ENCODE assay signal across 8 mouse cellular contexts in the genomic region with DNA sequence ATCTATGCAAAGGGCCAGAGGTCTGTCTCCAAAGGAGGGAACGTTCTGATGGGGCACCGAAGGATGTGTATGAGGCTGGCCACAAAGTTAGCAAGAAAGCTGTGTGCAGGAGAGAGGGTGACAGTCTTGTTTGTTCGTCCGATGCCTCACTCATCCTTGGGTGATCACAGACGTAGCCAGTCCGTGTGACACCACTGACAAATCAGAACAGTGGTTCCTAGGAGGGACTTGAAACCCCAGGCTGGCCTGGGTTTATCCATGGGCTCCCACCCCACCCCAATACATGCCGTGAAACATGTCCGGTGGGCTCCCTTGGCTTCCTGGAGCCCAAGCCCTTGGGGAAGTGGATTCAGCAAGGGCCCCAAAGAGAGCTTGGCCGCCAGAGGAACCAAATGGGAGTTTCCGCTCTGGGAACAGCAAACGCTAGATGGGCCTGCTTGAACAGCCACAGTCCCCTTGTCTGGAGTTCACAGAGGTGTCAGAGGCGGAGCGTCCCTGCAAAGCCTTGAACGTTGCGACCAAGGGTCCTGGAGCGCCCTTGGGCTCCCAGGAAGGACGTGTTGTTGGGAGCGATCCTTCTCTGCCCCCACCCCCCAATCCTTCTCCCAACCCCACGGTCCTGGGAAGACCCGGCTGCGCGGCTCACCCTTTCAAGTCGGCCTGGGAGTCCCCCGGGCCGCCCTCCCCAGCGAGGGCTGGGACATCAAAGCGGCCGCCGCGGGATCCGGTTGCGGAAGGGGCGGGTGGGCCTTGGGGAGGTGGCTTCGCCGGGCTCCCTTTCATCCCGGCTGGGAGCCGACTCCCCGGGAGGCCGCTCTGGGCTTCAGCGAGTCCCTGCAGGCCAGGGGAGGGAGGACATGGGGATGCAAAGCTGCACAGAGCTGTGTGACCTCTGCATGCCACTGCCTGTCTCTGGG. TPM values are rescaled to one million over a fixed set of nuclear protein-coding genes. Genes with fewer than 3 reads are reported as not detected.
DNase-seq lines count a peak whose midpoint lies in the region; ATAC-seq and TF ChIP-seq lines count a peak whose summit lies in the region.

No protein-coding gene starts in this region.

- no peaks in the 10 kb centered on the region for H3K9me3 ChIP-seq in forebrain, embryonic 14.5 days (replicated peaks; ENCODE audit: control insufficient read depth, low read length)
- no peaks in the 10 kb centered on the region for H3K9me3 ChIP-seq in hindbrain, embryonic 15.5 days
- H3K9me3 ChIP-seq in liver, embryonic 14.5 days (ENCODE audit: control insufficient read depth, low read length): no peaks in the 10 kb centered on the region
- no peaks in the 10 kb centered on the region for H3K9me3 ChIP-seq in neural tube, embryonic 11.5 days (ENCODE audit: control insufficient read depth, low read length)

- peak overlapping the region; percentile 12; the same call in 1 of the 2 replicates for H3K4me3 ChIP-seq in spleen, adult 2 months (ENCODE audit: extremely low read depth, insufficient read depth, insufficient read length)
- H3K4me3 ChIP-seq in forebrain, embryonic 14.5 days (ENCODE audit: low read depth, low read length): no peak overlapping the region; the same call in 1 of the 2 replicates
- H3K4me3 ChIP-seq in hindbrain, embryonic 15.5 days: no peak overlapping the region
- peak overlapping the region; percentile 33 to 42 for H3K4me3 ChIP-seq in liver, embryonic 14.5 days (ENCODE audit: insufficient read depth in 1 of 2, low read depth in 2 of 2, low read length in 2 of 2)
- peak overlapping the region; percentile 8; the same call in 1 of the 2 replicates for H3K4me3 ChIP-seq in neural tube, embryonic 11.5 days (ENCODE audit: low read depth, low read length)

- H3K9ac ChIP-seq in forebrain, embryonic 14.5 days (ENCODE audit: low read length): peak overlapping the region; percentile 59; the same call in 1 of the 2 replicates
- 0 out of 2 replicates have a peak overlapping the region, but pooled peaks have one; percentile 9 for H3K9ac ChIP-seq in hindbrain, embryonic 15.5 days
- H3K9ac ChIP-seq in liver, embryonic 14.5 days (replicated peaks): no peak overlapping the region
- H3K9ac ChIP-seq in neural tube, embryonic 11.5 days (ENCODE audit: low read length): peak overlapping the region; percentile 58

- no peak for TF ChIP-seq EP300 in liver, embryonic 14.5 days (IDR thresholded peaks at IDR 0.05; ENCODE audit: low read depth)

- peak overlapping the region; percentile 7; the same call in 1 of the 2 replicates for H3K27ac ChIP-seq in spleen, adult 2 months (ENCODE audit: insufficient read depth, low read length)
- peak overlapping the region; percentile 52; the same call in 1 of the 2 replicates for H3K27ac ChIP-seq in forebrain, embryonic 14.5 days (ENCODE audit: low read depth, low read length)
- peak overlapping the region; percentile 36; the same call in 1 of the 2 replicates for H3K27ac ChIP-seq in hindbrain, embryonic 15.5 days (replicated peaks)
- no peak overlapping the region for H3K27ac ChIP-seq in liver, embryonic 14.5 days
- peak overlapping the region; percentile 64 for H3K27ac ChIP-seq in neural tube, embryonic 11.5 days (ENCODE audit: low read depth, low read length)

- ATAC-seq in forebrain, embryonic 14.5 days: 0 out of 2 replicates have a peak, but pooled peaks have one; percentile 33
- 0 out of 2 replicates have a peak, but pooled peaks have one; percentile 20 for ATAC-seq in hindbrain, embryonic 15.5 days (ENCODE audit: low FRiP score, low read depth)
- peak; percentile 31; the same call in 1 of the 2 replicates for ATAC-seq in liver, embryonic 14.5 days (ENCODE audit: insufficient read depth)
- ATAC-seq in neural tube, embryonic 11.5 days (ENCODE audit: insufficient read depth, low FRiP score, low TSS enrichment): peak; percentile 31; the same call in 1 of the 2 replicates
- ATAC-seq in erythroid progenitor cell, adult 5-6 weeks (replicated peaks; ENCODE audit: low FRiP score, poor library complexity, severe bottlenecking): no peak

- no peak for TF ChIP-seq POLR2A in spleen, adult 2 months (IDR thresholded peaks at IDR 0.05; ENCODE audit: low read depth, low read length)

- no peak for DNase-seq in spleen, adult 2 months (ENCODE audit: low read depth in 1 of 2, low spot score in 2 of 2)
- DNase-seq in spleen, adult 12 weeks (ENCODE audit: low spot score): no peak
- DNase-seq in forebrain, embryonic 14.5 days (ENCODE audit: low spot score): no peak
- DNase-seq in liver, embryonic 14.5 days (ENCODE audit: low read depth in 3 of 3, low spot score in 3 of 3): no peak
- DNase-seq in neural tube, embryonic 11.5 days (ENCODE audit: low spot score): peak; percentile 64
- no peak for DNase-seq in frontal cortex, postnatal 10 days (ENCODE audit: low spot score in 2 of 2)

- 14% methylated on average over 39 of the region's 40 CpGs for WGBS in spleen, adult 2 months
- WGBS in forebrain, embryonic 14.5 days: 19% methylated on average over 31 of the region's 40 CpGs
- WGBS in hindbrain, embryonic 15.5 days: 12% methylated on average over 38 of the region's 40 CpGs
- 8% methylated on average over 40 of the region's 40 CpGs for WGBS in liver, embryonic 14.5 days (ENCODE audit: insufficient replicate concordance)
- 8% methylated on average over 38 of the region's 40 CpGs for WGBS in neural tube, embryonic 11.5 days

- no peak for TF ChIP-seq CTCF in spleen, adult 2 months (IDR thresholded peaks at IDR 0.05; ENCODE audit: extremely low read depth, insufficient read depth, insufficient read length, insufficient replicate concordance)
- peak; percentile 12; the same call in 1 of the 2 replicates for TF ChIP-seq CTCF in liver, embryonic 14.5 days (IDR thresholded peaks at IDR 0.05; ENCODE audit: low read depth)

- H3K4me2 ChIP-seq in forebrain, embryonic 14.5 days (ENCODE audit: low read length): peak overlapping the region; percentile 12
- peak overlapping the region; percentile 62 for H3K4me2 ChIP-seq in hindbrain, embryonic 15.5 days
- H3K4me2 ChIP-seq in liver, embryonic 14.5 days (ENCODE audit: low read depth): peak overlapping the region; percentile 51
- peak overlapping the region; percentile 41 for H3K4me2 ChIP-seq in neural tube, embryonic 11.5 days (ENCODE audit: low read depth)

- no peaks in the 10 kb centered on the region for H3K36me3 ChIP-seq in spleen, adult 2 months (ENCODE audit: control insufficient read depth, insufficient read depth, low read length)
- H3K36me3 ChIP-seq in forebrain, embryonic 14.5 days (ENCODE audit: control insufficient read depth, insufficient read depth, low read length): no peaks in the 10 kb centered on the region
- H3K36me3 ChIP-seq in hindbrain, embryonic 15.5 days: no peaks in the 10 kb centered on the region
- no peaks in the 10 kb centered on the region for H3K36me3 ChIP-seq in liver, embryonic 14.5 days (replicated peaks; ENCODE audit: control insufficient read depth, insufficient read depth, low read depth)
- H3K36me3 ChIP-seq in neural tube, embryonic 11.5 days (ENCODE audit: control insufficient read depth, insufficient read depth, low read length): no peaks in the 10 kb centered on the region

- peaks cover 3% of the 10 kb centered on the region for H3K27me3 ChIP-seq in spleen, adult 2 months (ENCODE audit: control insufficient read depth, insufficient read depth, low read length)
- H3K27me3 ChIP-seq in forebrain, embryonic 14.5 days (replicated peaks; ENCODE audit: control insufficient read depth, insufficient read depth, low read length): no peaks in the 10 kb centered on the region
- no peaks in the 10 kb centered on the region for H3K27me3 ChIP-seq in hindbrain, embryonic 15.5 days
- peaks cover 5% of the 10 kb centered on the region; the same call in 1 of the 2 replicates for H3K27me3 ChIP-seq in liver, embryonic 14.5 days (ENCODE audit: control insufficient read depth, insufficient read depth, low read length)
- no peaks in the 10 kb centered on the region for H3K27me3 ChIP-seq in neural tube, embryonic 11.5 days (ENCODE audit: control insufficient read depth, insufficient read depth, low read length)

- no peaks in the 10 kb centered on the region for H3K4me1 ChIP-seq in spleen, adult 2 months (ENCODE audit: control insufficient read depth, insufficient read depth, insufficient read length)
- peaks cover 16% of the 10 kb centered on the region for H3K4me1 ChIP-seq in forebrain, embryonic 14.5 days (ENCODE audit: control insufficient read depth, insufficient read depth, low read length)
- H3K4me1 ChIP-seq in hindbrain, embryonic 15.5 days (replicated peaks): peaks cover 25% of the 10 kb centered on the region
- peaks cover 0 to 9% of the 10 kb centered on the region in 2 experiments; a peak in 2 of 4 replicates for H3K4me1 ChIP-seq in liver, embryonic 14.5 days (replicated peaks; ENCODE audit: control insufficient read depth in 2 of 2, insufficient read depth in 2 of 2, low read length in 1 of 2)
- H3K4me1 ChIP-seq in neural tube, embryonic 11.5 days (ENCODE audit: control insufficient read depth, insufficient read depth, low read length): peaks cover 31% of the 10 kb centered on the region

RNA-seq across cellular contexts. Expression of a gene that starts 19.1 kb away (rescaled TPM):
- polyA plus RNA-seq in spleen, adult 2 months (2012; rRNA removed): 0.46 and 0.67 TPM in 2 replicates
- 2.4 and 2.7 TPM in 2 replicates for polyA plus RNA-seq in forebrain, embryonic 14.5 days (2014; fragmentation: Nextera tagmentation; extraction: Ambion mirVana)
- polyA plus RNA-seq in hindbrain, embryonic 15.5 days (2015; fragmentation: Nextera tagmentation; extraction: Ambion mirVana): 1.3 and 1.8 TPM in 2 replicates
- not detected in 2 replicates for polyA plus RNA-seq in liver, embryonic 14.5 days (2012; rRNA removed)
- not detected in 2 replicates for polyA plus RNA-seq in liver, embryonic 14.5 days (2014; fragmentation: Nextera tagmentation; extraction: Ambion mirVana)
- polyA plus RNA-seq in neural tube, embryonic 11.5 days (2014; fragmentation: Nextera tagmentation; extraction: Ambion mirVana): 1.8 and 2.5 TPM in 2 replicates
- total RNA-seq in erythroid progenitor cell, adult 5-6 weeks (2015; ENCODE audit: low replicate concordance): not detected in 2 replicates
- not detected in 2 replicates for total RNA-seq in erythroid progenitor cell, adult 5-6 weeks (2017; ENCODE audit: low replicate concordance)

RNA-seq across cellular contexts. Expression of a gene that starts 23.3 kb away (rescaled TPM):
- 16.6 and 21.7 TPM in 2 replicates for polyA plus RNA-seq in spleen, adult 2 months (2012; rRNA removed)
- polyA plus RNA-seq in forebrain, embryonic 14.5 days (2014; fragmentation: Nextera tagmentation; extraction: Ambion mirVana): 128 and 139 TPM in 2 replicates
- 99.8 and 110 TPM in 2 replicates for polyA plus RNA-seq in hindbrain, embryonic 15.5 days (2015; fragmentation: Nextera tagmentation; extraction: Ambion mirVana)
- 12.0 and 14.5 TPM in 2 replicates for polyA plus RNA-seq in liver, embryonic 14.5 days (2012; rRNA removed)
- 23.3 and 25.6 TPM in 2 replicates for polyA plus RNA-seq in liver, embryonic 14.5 days (2014; fragmentation: Nextera tagmentation; extraction: Ambion mirVana)
- 110 and 111 TPM in 2 replicates for polyA plus RNA-seq in neural tube, embryonic 11.5 days (2014; fragmentation: Nextera tagmentation; extraction: Ambion mirVana)
- 1.7 and 2.2 TPM in 2 replicates for total RNA-seq in erythroid progenitor cell, adult 5-6 weeks (2015; ENCODE audit: low replicate concordance)
- total RNA-seq in erythroid progenitor cell, adult 5-6 weeks (2017; ENCODE audit: low replicate concordance): 4.0 TPM in 1 of 2 replicates, not detected in the other

RNA-seq across cellular contexts. Expression of a gene that starts 45.8 kb away (rescaled TPM):
- polyA plus RNA-seq in spleen, adult 2 months (2012; rRNA removed): 51.5 and 61.7 TPM in 2 replicates
- polyA plus RNA-seq in forebrain, embryonic 14.5 days (2014; fragmentation: Nextera tagmentation; extraction: Ambion mirVana): 35.9 and 39.9 TPM in 2 replicates
- 43.3 and 44.5 TPM in 2 replicates for polyA plus RNA-seq in hindbrain, embryonic 15.5 days (2015; fragmentation: Nextera tagmentation; extraction: Ambion mirVana)
- polyA plus RNA-seq in liver, embryonic 14.5 days (2012; rRNA removed): 25.8 and 27.0 TPM in 2 replicates
- 25.9 and 26.2 TPM in 2 replicates for polyA plus RNA-seq in liver, embryonic 14.5 days (2014; fragmentation: Nextera tagmentation; extraction: Ambion mirVana)
- polyA plus RNA-seq in neural tube, embryonic 11.5 days (2014; fragmentation: Nextera tagmentation; extraction: Ambion mirVana): 32.3 and 36.9 TPM in 2 replicates
- total RNA-seq in erythroid progenitor cell, adult 5-6 weeks (2015; ENCODE audit: low replicate concordance): 39.8 and 43.6 TPM in 2 replicates
- 61.4 and 62.3 TPM in 2 replicates for total RNA-seq in erythroid progenitor cell, adult 5-6 weeks (2017; ENCODE audit: low replicate concordance)

RNA-seq across cellular contexts. Expression of a gene that starts 50.4 kb away (rescaled TPM):
- polyA plus RNA-seq in spleen, adult 2 months (2012; rRNA removed): 14.7 and 16.8 TPM in 2 replicates
- polyA plus RNA-seq in forebrain, embryonic 14.5 days (2014; fragmentation: Nextera tagmentation; extraction: Ambion mirVana): 2.9 and 3.0 TPM in 2 replicates
- 1.9 and 2.4 TPM in 2 replicates for polyA plus RNA-seq in hindbrain, embryonic 15.5 days (2015; fragmentation: Nextera tagmentation; extraction: Ambion mirVana)
- polyA plus RNA-seq in liver, embryonic 14.5 days (2012; rRNA removed): 0.34 and 0.49 TPM in 2 replicates
- polyA plus RNA-seq in liver, embryonic 14.5 days (2014; fragmentation: Nextera tagmentation; extraction: Ambion mirVana): 0.09 TPM in 1 of 2 replicates, not detected in the other
- polyA plus RNA-seq in neural tube, embryonic 11.5 days (2014; fragmentation: Nextera tagmentation; extraction: Ambion mirVana): 8.9 and 13.8 TPM in 2 replicates
- not detected in 2 replicates for total RNA-seq in erythroid progenitor cell, adult 5-6 weeks (2015; ENCODE audit: low replicate concordance)
- total RNA-seq in erythroid progenitor cell, adult 5-6 weeks (2017; ENCODE audit: low replicate concordance): 0.77 TPM in 1 of 2 replicates, not detected in the other

Comparison
In these comparisons a context has a peak if more than half of its experiments do, and no peak if none do; other contexts are left out.
1. H3K4me3 ChIP-seq: peak in spleen, adult 2 months (single experiment), liver, embryonic 14.5 days (2 of 2) and neural tube, embryonic 11.5 days (single experiment); none in forebrain, embryonic 14.5 days (single experiment) and hindbrain, embryonic 15.5 days (single experiment).
2. H3K4me2 ChIP-seq: peak in every context shown above with its lines; median percentile 62 in hindbrain, embryonic 15.5 days; 51 in liver, embryonic 14.5 days; 41 in neural tube, embryonic 11.5 days; 12 in forebrain, embryonic 14.5 days.